Mouse (Mus musculus): ENCODE results near the gene Arhgap42.

The Arhgap42 gene

DNA sequence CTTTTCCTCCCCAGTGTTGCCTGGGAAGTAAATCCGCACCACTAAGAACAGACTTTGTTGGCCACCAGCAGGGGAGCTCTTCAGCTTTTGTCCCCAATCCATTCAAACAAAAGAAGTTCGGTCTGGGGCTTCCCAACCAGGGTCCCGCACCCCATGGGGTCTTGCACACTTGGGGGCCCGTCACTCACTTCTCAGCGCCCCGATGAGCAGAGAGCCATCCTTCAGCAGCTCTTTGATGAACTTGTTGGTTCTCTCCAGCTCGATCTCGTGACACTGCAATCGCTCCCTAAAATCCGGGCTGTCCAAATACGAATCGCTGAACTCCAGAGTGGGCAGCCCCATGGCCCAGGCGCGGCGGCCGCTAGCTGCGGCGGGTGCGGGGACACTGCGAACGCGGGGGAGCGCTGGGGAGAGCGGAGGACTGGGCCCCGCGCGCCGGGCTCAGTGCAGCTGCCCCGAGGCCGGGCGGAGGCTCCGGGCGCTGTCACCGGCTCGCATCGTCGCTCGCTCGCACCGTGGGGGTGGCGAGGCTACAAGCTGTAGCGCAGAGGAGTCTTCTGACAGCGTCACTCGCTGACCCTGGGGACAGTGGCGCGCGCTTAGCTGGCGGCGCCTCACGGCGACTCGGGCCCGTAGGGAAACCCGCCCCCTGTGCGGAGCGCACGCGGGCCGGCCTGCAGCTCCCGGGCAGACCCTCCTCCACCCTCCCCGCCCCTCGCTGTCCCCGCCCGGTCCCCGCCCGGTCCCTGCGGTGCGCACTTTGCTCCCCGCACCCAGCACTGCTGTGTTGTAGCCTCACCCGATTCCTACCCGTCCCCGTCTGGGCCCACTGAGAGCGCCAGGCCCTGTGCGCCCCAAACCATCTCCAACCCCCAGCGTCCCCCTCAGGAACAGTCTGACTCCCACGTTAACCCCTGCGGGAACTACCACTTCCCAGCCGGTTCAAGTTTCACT, at the start of gene Arhgap42:
Arhgap42 (minus strand) TSS at position 664 of the 954 bp plus-strand sequence.
- in situ Hi-C loops (cut with MboI; ENCODE audit: low pct_unique_long_range_greater_than_20kb in 1 of 2, low sequenced_read_pairs in 2 of 2, unreplicated experiment in 1 of 2), result no loop called here

DNA sequence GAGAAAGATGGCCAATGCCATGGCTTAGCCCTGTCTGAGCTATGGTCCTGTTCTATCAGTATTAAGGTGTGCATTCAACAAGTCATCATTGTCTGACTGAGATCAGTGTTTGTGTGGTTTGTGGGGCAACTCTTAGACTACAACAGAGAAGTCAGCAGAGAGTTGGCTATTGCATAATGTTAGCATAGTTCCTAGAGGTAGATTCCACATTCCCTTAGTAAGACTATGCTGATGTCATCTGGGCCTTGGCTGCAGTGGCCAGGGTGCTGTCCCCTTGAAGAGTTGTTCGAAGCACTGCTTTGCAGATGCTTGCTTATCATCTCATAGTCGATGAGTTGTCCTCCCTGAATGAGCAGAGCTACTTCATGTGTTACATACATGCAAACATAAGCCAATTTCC, 49.2 kb upstream of the Arhgap42 start:
- in situ Hi-C loops (cut with MboI; ENCODE audit: low pct_unique_long_range_greater_than_20kb in 1 of 2, low sequenced_read_pairs in 2 of 2, unreplicated experiment in 1 of 2), result no loop called here

DNA sequence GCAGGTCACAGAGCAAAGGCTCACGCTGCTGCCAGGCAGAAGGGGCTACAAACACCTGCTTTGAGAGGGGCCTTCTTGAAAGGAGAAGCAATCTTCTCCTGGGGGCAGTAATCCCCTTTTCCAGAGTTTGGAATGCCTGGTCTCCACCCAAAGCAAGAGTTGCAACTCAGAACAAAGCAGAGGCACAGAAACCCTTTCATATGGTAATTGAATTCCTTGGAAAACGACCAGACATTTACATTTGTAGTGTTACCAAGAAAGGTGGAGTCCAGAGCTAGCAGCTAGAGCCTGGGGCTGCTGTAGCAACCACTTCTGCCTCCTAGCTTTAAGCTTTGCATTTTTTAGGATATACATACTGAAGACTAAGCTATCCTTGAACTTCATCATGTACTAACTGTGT, 30.4 kb upstream of the Arhgap42 start:
- in situ Hi-C loops (cut with MboI; ENCODE audit: low pct_unique_long_range_greater_than_20kb in 1 of 2, low sequenced_read_pairs in 2 of 2, unreplicated experiment in 1 of 2), result no loop called here

GRCm38 (mm10) chr9:9267606-9268601, 29.0 kb upstream of the Arhgap42 start:
- in situ Hi-C loops (cut with MboI; ENCODE audit: low pct_unique_long_range_greater_than_20kb in 1 of 2, low sequenced_read_pairs in 2 of 2, unreplicated experiment in 1 of 2), result no loop called here

- in situ Hi-C loops (cut with MboI; ENCODE audit: low pct_unique_long_range_greater_than_20kb in 1 of 2, low sequenced_read_pairs in 2 of 2, unreplicated experiment in 1 of 2), result no loop called here
Observed at GRCm38 (mm10) chr9:9263543-9263942, 24.6 kb upstream of the Arhgap42 start.

DNA sequence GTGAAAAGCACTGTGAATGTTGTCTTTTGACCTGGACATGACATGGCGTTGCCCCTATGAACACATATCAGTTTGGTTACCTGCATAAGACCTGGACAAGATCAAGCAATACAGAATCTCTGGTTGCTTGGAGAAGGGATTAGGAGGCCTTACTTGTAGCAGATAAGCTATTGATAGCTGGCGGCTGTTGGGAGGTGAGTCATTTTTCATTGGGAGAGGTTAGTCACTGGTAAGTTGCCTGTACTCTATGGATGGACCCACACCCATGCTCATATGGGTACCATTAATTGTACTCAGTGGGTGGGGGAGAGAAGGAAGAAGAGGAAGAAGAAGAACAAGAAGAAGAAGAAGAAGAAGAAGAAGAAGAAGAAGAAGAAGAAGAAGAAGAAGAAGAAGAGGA, 23.6 kb upstream of the Arhgap42 start:
- in situ Hi-C loops (cut with MboI; ENCODE audit: low pct_unique_long_range_greater_than_20kb in 1 of 2, low sequenced_read_pairs in 2 of 2, unreplicated experiment in 1 of 2), result no loop called here

GRCm38 (mm10) chr9:9254764-9255163, 15.9 kb upstream of the Arhgap42 start:
- in situ Hi-C loops (cut with MboI; ENCODE audit: low pct_unique_long_range_greater_than_20kb in 1 of 2, low sequenced_read_pairs in 2 of 2, unreplicated experiment in 1 of 2), result no loop called here

GRCm38 (mm10) chr9:9248529-9248928, 9.6 kb upstream of the Arhgap42 start:
- in situ Hi-C loops (cut with MboI; ENCODE audit: low pct_unique_long_range_greater_than_20kb in 1 of 2, low sequenced_read_pairs in 2 of 2, unreplicated experiment in 1 of 2), result no loop called here

GRCm38 (mm10) chr9:9245994-9246393, 7.1 kb upstream of the Arhgap42 start:
- in situ Hi-C loops (cut with MboI; ENCODE audit: low pct_unique_long_range_greater_than_20kb in 1 of 2, low sequenced_read_pairs in 2 of 2, unreplicated experiment in 1 of 2), result no loop called here

DNA sequence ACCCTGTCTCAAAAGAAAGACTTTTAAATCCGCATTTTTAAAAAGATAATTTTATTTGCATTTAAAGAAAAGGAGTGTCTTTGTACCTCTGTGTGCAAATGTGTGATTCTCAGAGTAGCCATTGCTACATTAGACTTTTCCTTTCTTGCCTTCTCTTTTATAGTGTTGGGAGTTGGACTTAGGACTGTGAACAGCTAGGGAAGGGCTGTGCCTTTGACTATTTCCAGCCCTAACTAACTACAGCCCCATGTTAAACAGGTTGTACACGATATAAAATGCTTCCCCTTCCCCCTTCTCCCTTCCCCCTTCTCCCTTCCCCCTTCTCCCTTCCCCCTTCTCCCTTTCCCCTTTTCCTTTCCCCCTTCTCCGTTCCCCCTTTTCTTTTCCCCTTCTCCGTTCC, 4.9 kb upstream of the Arhgap42 start:
- in situ Hi-C loops (cut with MboI; ENCODE audit: low pct_unique_long_range_greater_than_20kb in 1 of 2, low sequenced_read_pairs in 2 of 2, unreplicated experiment in 1 of 2), result no loop called here

GRCm38 (mm10) chr9:9241202-9241795, 2.4 kb upstream of the Arhgap42 start:
- in situ Hi-C loops (cut with MboI; ENCODE audit: low pct_unique_long_range_greater_than_20kb in 1 of 2, low sequenced_read_pairs in 2 of 2, unreplicated experiment in 1 of 2), result no loop called here

DNA sequence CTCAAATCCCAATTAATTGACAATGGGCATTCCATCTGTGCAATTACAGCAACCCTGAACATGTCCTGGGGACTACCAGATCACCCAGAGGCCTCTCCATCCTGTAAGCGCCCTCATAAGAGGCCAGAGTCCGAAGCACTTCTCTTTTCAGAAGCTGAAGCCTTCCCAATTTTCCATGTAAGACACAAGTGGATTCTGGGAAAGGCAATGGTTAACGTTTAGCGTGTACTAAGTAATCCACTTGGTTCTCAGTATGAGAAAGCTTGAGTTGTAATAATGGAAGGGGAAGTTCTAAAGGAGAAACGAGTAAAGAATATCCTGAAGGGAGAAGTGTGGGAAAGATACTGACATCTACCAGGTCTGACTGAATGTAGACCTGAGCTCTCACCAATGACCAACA, 1.4 kb downstream of the Arhgap42 start:
- in situ Hi-C loops (cut with MboI; ENCODE audit: low pct_unique_long_range_greater_than_20kb in 1 of 2, low sequenced_read_pairs in 2 of 2, unreplicated experiment in 1 of 2), result no loop called here

DNA sequence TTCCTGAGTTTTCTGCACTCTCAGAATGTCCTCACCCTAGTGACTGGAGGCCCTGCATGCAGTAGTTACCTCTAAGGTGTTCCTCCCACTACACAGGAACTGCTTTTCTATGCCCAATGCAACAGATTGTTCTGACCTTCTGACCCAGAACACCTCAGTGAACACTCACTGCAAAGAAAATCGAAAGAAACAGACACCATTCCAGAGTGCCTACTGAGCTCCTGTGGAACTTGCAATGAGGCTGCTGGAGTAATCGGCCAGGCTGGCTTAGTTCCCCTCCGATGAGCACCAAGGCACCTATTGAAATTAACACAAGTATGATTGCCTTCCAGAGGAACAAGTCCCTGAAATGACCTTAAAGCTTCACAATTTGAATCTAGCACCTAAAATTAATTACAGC, 9.2 kb downstream of the Arhgap42 start:
- in situ Hi-C loops (cut with MboI; ENCODE audit: low pct_unique_long_range_greater_than_20kb in 1 of 2, low sequenced_read_pairs in 2 of 2, unreplicated experiment in 1 of 2), result no loop called here

GRCm38 (mm10) chr9:9224837-9225236, 14.1 kb downstream of the Arhgap42 start:
- in situ Hi-C loops (cut with MboI; ENCODE audit: low pct_unique_long_range_greater_than_20kb in 1 of 2, low sequenced_read_pairs in 2 of 2, unreplicated experiment in 1 of 2), result no loop called here

DNA sequence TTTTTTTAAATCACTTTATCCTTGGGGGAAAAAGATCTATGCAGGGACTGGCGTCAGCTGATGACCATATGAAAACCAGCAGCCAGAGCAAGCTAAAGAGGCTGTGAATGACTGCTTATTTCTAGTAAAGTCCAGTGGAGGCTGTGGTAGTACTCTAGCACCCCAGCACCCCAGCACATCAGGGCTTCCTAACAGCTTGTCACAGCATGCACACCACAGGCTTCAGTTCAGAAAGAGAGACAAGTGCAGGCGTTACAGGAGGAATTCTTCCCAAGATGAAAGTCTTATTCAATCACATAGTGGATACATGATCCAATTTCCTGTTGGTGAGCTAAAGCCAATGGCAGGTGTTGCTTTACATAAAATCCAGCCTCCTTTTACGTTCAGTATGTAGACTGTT, 15.5 kb downstream of the Arhgap42 start:
- in situ Hi-C loops (cut with MboI; ENCODE audit: low pct_unique_long_range_greater_than_20kb in 1 of 2, low sequenced_read_pairs in 2 of 2, unreplicated experiment in 1 of 2), result no loop called here

- in situ Hi-C loops (cut with MboI; ENCODE audit: low pct_unique_long_range_greater_than_20kb in 1 of 2, low sequenced_read_pairs in 2 of 2, unreplicated experiment in 1 of 2), result no loop called here
Observed at GRCm38 (mm10) chr9:9221950-9222486, 16.9 kb downstream of the Arhgap42 start.

DNA sequence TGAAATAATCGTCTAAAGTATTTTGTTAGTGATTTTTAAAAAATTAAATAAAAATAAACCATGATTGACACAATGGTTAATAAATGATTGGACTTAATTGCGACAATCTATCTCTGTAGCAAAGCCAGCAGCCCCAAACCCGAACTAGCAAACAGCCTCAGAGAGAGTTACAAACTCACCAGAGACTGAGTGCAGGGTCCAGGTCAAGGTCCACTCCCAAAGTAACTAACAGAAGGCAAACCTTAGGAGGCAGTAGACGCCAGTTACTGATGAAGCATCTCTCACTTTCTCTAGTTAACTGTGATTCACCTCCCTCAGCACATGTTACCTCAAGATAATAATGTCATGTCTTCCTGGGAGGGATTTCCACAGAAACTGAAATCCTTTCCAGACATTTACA, 17.7 kb downstream of the Arhgap42 start:
- in situ Hi-C loops (cut with MboI; ENCODE audit: low pct_unique_long_range_greater_than_20kb in 1 of 2, low sequenced_read_pairs in 2 of 2, unreplicated experiment in 1 of 2), result no loop called here

- in situ Hi-C loops (cut with MboI; ENCODE audit: low pct_unique_long_range_greater_than_20kb in 1 of 2, low sequenced_read_pairs in 2 of 2, unreplicated experiment in 1 of 2), result no loop called here
Observed at GRCm38 (mm10) chr9:9218301-9218700, 20.6 kb downstream of the Arhgap42 start.

GRCm38 (mm10) chr9:9214849-9215248, 24.1 kb downstream of the Arhgap42 start:
- in situ Hi-C loops (cut with MboI; ENCODE audit: low pct_unique_long_range_greater_than_20kb in 1 of 2, low sequenced_read_pairs in 2 of 2, unreplicated experiment in 1 of 2), result no loop called here

All from mouse embryonic stem cell (cell line).